8 mouse cellular contexts compared by ENCODE assay signal in genomic region chr1:69790337-69791250, GRCm38 (mm10). TPM values are rescaled to one million over a fixed set of nuclear protein-coding genes. Genes with fewer than 3 reads are reported as not detected.
DNase-seq lines count a peak whose midpoint lies in the region; TF ChIP-seq lines count a peak whose summit lies in the region.

No protein-coding gene starts in this region.

- peak overlapping the region; percentile 16 for H3K4me3 ChIP-seq in lung, adult 2 months (replicated peaks; ENCODE audit: extremely low read depth, low read depth, low read length)
- peak overlapping the region; percentile 27 for H3K4me3 ChIP-seq in olfactory bulb, adult 2 months (ENCODE audit: insufficient read depth, low read depth, low read length)

- H3K27ac ChIP-seq in olfactory bulb, adult 2 months (ENCODE audit: insufficient read depth, low read depth, low read length): no peak overlapping the region

- WGBS in lung, adult 2 months: 40% methylated on average over 28 of the region's 28 CpGs
- WGBS in olfactory bulb, adult 2 months: 14% methylated on average over 28 of the region's 28 CpGs

- peak; percentile 78; the same call in 1 of the 2 replicates for TF ChIP-seq CTCF in brain, embryonic 14.5 days (IDR thresholded peaks at IDR 0.05; ENCODE audit: borderline replicate concordance, extremely low read depth, insufficient read depth, insufficient read length)
- TF ChIP-seq CTCF in lung, adult 2 months (IDR thresholded peaks at IDR 0.05; ENCODE audit: insufficient read depth, low read length): peak; percentile 32; the same call in 1 of the 2 replicates
- no peak for TF ChIP-seq CTCF in olfactory bulb, adult 2 months (IDR thresholded peaks at IDR 0.05; ENCODE audit: insufficient read depth, low read depth, low read length)

- TF ChIP-seq POLR2A in brain, embryonic 14.5 days (IDR thresholded peaks at IDR 0.05; ENCODE audit: borderline replicate concordance, extremely low read depth, insufficient read depth, insufficient read length, poor library complexity, severe bottlenecking): no peak
- no peak for TF ChIP-seq POLR2A in lung, adult 2 months (IDR thresholded peaks at IDR 0.05; ENCODE audit: borderline replicate concordance, extremely low read depth, low read depth, low read length)
- TF ChIP-seq POLR2A in olfactory bulb, adult 2 months (IDR thresholded peaks at IDR 0.05; ENCODE audit: insufficient read depth, low read depth, low read length): no peak

- intact Hi-C loops in heart, postnatal 36 days (cut with DNase I): no loop called here

- no peaks in the 10 kb centered on the region for H3K4me1 ChIP-seq in lung, adult 2 months (ENCODE audit: control insufficient read depth, insufficient read depth, low read length)
- no peaks in the 10 kb centered on the region for H3K4me1 ChIP-seq in olfactory bulb, adult 2 months (ENCODE audit: control insufficient read depth, insufficient read depth, low read length)

- peak; percentile 34 for DNase-seq in MEL-GATA-1-ER (ENCODE audit: extremely low read depth, low read depth)
- DNase-seq in brain, embryonic 14.5 days (ENCODE audit: low read depth): peak; percentile 93
- peak; percentile 41 for DNase-seq in fibroblast of lung, adult 2 months (ENCODE audit: low read depth)
- DNase-seq in heart, postnatal 36 days: peak; percentile 51 to 53
- DNase-seq in layer of hippocampus, adult 18-20 months (ENCODE audit: low spot score in 2 of 2): peak; percentile 46 to 86
- peak; percentile 24 for DNase-seq in lung, adult 2 months
- peak; percentile 66 for DNase-seq in urinary bladder, postnatal 25 days (ENCODE audit: low spot score)

RNA-seq across cellular contexts. Expression of gene Spag16, which starts 36.2 kb away (rescaled TPM):
- 1.3 and 1.6 TPM in 2 replicates for polyA plus RNA-seq in brain, embryonic 14.5 days (2012; rRNA removed)
- total RNA-seq in heart, postnatal 36 days (2021): not detected
- 1 to 10 TPM; 1.1 to 1.3 TPM for total RNA-seq in layer of hippocampus, adult 18-20 months (2021)
- 2.9 and 4.5 TPM in 2 replicates for polyA plus RNA-seq in lung, adult 2 months (2012; rRNA removed)
- not detected in 2 replicates for polyA plus RNA-seq in olfactory bulb, adult 2 months (2012; ENCODE audit: insufficient read depth, insufficient read length, low replicate concordance, missing spikeins)

Comparison
In these comparisons a context has a peak if more than half of its experiments do, and no peak if none do; other contexts are left out.
1. DNase-seq: peak in every context shown above with its lines; median percentile 93 in brain, embryonic 14.5 days; 66 in layer of hippocampus, adult 18-20 months; 66 in urinary bladder, postnatal 25 days; 52 in heart, postnatal 36 days; 41 in fibroblast of lung, adult 2 months; 34 in MEL-GATA-1-ER; 24 in lung, adult 2 months.